ENCODE assay signal across 10 mouse cellular contexts in the genomic region with DNA sequence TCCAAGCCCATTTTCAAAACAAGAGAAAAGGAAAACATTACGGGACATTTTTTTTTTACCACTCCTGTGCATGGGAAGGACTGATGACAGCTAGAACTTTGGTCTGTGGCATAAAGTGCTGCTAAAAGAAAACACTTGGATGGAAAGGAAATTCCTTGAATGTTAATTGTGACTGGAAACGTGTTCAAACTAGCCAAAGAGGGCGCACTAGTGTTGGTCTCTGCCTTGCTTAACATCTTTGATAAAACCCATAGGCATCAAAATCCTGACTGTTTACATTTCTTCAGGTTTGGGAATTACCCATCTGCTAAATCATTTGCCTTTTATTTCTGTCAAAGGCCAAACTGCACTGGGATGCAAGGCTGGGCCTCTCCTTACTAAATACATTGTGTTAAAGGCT. TPM values are rescaled to one million over a fixed set of nuclear protein-coding genes. Genes with fewer than 3 reads are reported as not detected.
DNase-seq lines count a peak whose midpoint lies in the region; ATAC-seq and TF ChIP-seq lines count a peak whose summit lies in the region.
"Had no signal": no experiment of that assay in that cellular context is flagged by ENCODE, and none has a peak within 500 bp of the region (broad histone marks: within the 10 kb centered on the region; RNA-seq: fewer than 3 reads in every experiment).

No protein-coding gene starts in this region.

- peak overlapping the region; percentile 67 for H3K4me2 ChIP-seq in lung, embryonic 16.5 days (ENCODE audit: low read depth, low read length)
- peak overlapping the region; percentile 64 for H3K4me2 ChIP-seq in hindbrain, embryonic 16.5 days (ENCODE audit: low read length)
- peak overlapping the region; percentile 91 for H3K4me2 ChIP-seq in stomach, embryonic 14.5 days (replicated peaks; ENCODE audit: low read depth, low read length)

- ATAC-seq in lung, embryonic 16.5 days (ENCODE audit: low read depth), result no peak
- no peak for ATAC-seq in hindbrain, embryonic 16.5 days
- no peak for ATAC-seq in stomach, embryonic 14.5 days (ENCODE audit: insufficient number of reproducible peaks, insufficient read depth, low FRiP score, low read depth)
- ATAC-seq in erythroid progenitor cell, adult 5-6 weeks (replicated peaks; ENCODE audit: low FRiP score, poor library complexity, severe bottlenecking), result no peak

- H3K27me3 ChIP-seq in heart, embryonic 10.5 days (ENCODE audit: insufficient read depth, poor library complexity, severe bottlenecking), result peaks cover 55% of the 10 kb centered on the region
- peaks cover 26% of the 10 kb centered on the region for H3K27me3 ChIP-seq in lung, embryonic 16.5 days (ENCODE audit: control insufficient read depth, insufficient read depth, low read depth, low read length)
- H3K27me3 ChIP-seq in hindbrain, embryonic 16.5 days (replicated peaks; ENCODE audit: control insufficient read depth, insufficient read depth, low read length), result peaks cover 19% of the 10 kb centered on the region
- H3K27me3 ChIP-seq in stomach, embryonic 14.5 days (ENCODE audit: control insufficient read depth, insufficient read depth, low read length), result peaks cover 10% of the 10 kb centered on the region; the same call in 1 of the 2 replicates

- WGBS in heart, embryonic 10.5 days, result 29% methylated on average over 3 of the region's 3 CpGs
- 23% methylated on average over 3 of the region's 3 CpGs for WGBS in lung, embryonic 16.5 days
- 47% methylated on average over 3 of the region's 3 CpGs for WGBS in lung, adult 2 months
- WGBS in hindbrain, embryonic 16.5 days, result 32% methylated on average over 3 of the region's 3 CpGs
- 31% methylated on average over 3 of the region's 3 CpGs for WGBS in stomach, embryonic 14.5 days

- TF ChIP-seq POLR2A in lung, adult 2 months (IDR thresholded peaks at IDR 0.05; ENCODE audit: borderline replicate concordance, extremely low read depth, low read depth, low read length), result no peak

- intact Hi-C loops in heart, postnatal 25 days (cut with DNase I), result loop anchor here (5.0 kb wide), 2 partner anchors 66 to 106 kb away; no protein-coding TSS in a partner anchor
- intact Hi-C loops in left cerebral cortex, postnatal 10 days (cut with DNase I), result no loop called here

- H3K36me3 ChIP-seq in heart, embryonic 10.5 days, result no peaks in the 10 kb centered on the region
- no peaks in the 10 kb centered on the region for H3K36me3 ChIP-seq in lung, embryonic 16.5 days (ENCODE audit: control insufficient read depth, insufficient read depth, low read length)
- no peaks in the 10 kb centered on the region for H3K36me3 ChIP-seq in hindbrain, embryonic 16.5 days (ENCODE audit: control insufficient read depth, insufficient read depth, low read length)
- no peaks in the 10 kb centered on the region for H3K36me3 ChIP-seq in stomach, embryonic 14.5 days (ENCODE audit: control insufficient read depth, insufficient read depth, low read length)
- H3K36me3 ChIP-seq: midbrain, embryonic 12.5 days had no signal

- H3K27ac ChIP-seq in heart, embryonic 10.5 days, result no peak overlapping the region
- H3K27ac ChIP-seq in lung, embryonic 16.5 days (ENCODE audit: low read length), result no peak overlapping the region
- H3K27ac ChIP-seq in hindbrain, embryonic 16.5 days (ENCODE audit: low read depth, low read length), result no peak overlapping the region
- no peak overlapping the region for H3K27ac ChIP-seq in stomach, embryonic 14.5 days (ENCODE audit: low read length)
- H3K27ac ChIP-seq: midbrain, embryonic 12.5 days had no signal

- H3K9me3 ChIP-seq in heart, embryonic 10.5 days, result no peaks in the 10 kb centered on the region
- no peaks in the 10 kb centered on the region for H3K9me3 ChIP-seq in lung, embryonic 16.5 days (ENCODE audit: control insufficient read depth, low read length)
- H3K9me3 ChIP-seq in hindbrain, embryonic 16.5 days (ENCODE audit: control insufficient read depth, low read length), result no peaks in the 10 kb centered on the region
- H3K9me3 ChIP-seq in stomach, embryonic 14.5 days (ENCODE audit: control insufficient read depth, low read depth, low read length), result no peaks in the 10 kb centered on the region
- H3K9me3 ChIP-seq: midbrain, embryonic 12.5 days had no signal

- H3K4me3 ChIP-seq in heart, embryonic 10.5 days, result peak overlapping the region; percentile 66; the same call in 1 of the 2 replicates
- H3K4me3 ChIP-seq in lung, embryonic 16.5 days (ENCODE audit: low read length), result peak overlapping the region; percentile 65
- no peak overlapping the region for H3K4me3 ChIP-seq in lung, adult 2 months (replicated peaks; ENCODE audit: extremely low read depth, low read depth, low read length)
- peak overlapping the region; percentile 41 for H3K4me3 ChIP-seq in hindbrain, embryonic 16.5 days (ENCODE audit: low read length)
- peak overlapping the region; percentile 58 for H3K4me3 ChIP-seq in stomach, embryonic 14.5 days (ENCODE audit: low read depth, low read length)

- peaks cover 30% of the 10 kb centered on the region for H3K4me1 ChIP-seq in heart, embryonic 10.5 days
- H3K4me1 ChIP-seq in lung, embryonic 16.5 days (replicated peaks; ENCODE audit: control insufficient read depth, insufficient read depth, low read length), result peaks cover 13% of the 10 kb centered on the region
- H3K4me1 ChIP-seq in lung, adult 2 months (ENCODE audit: control insufficient read depth, insufficient read depth, low read length), result peaks cover 6% of the 10 kb centered on the region; the same call in 1 of the 2 replicates
- H3K4me1 ChIP-seq in hindbrain, embryonic 16.5 days (ENCODE audit: control insufficient read depth, insufficient read depth, low read depth, low read length), result peaks cover 17% of the 10 kb centered on the region; the same call in 1 of the 2 replicates
- H3K4me1 ChIP-seq in stomach, embryonic 14.5 days (ENCODE audit: control insufficient read depth, insufficient read depth, low read length), result no peaks in the 10 kb centered on the region; the same call in none of the 2 replicates

- peak overlapping the region; percentile 74 for H3K9ac ChIP-seq in lung, embryonic 16.5 days (ENCODE audit: low read length)
- no peak overlapping the region for H3K9ac ChIP-seq in hindbrain, embryonic 16.5 days (ENCODE audit: low read depth, low read length)
- H3K9ac ChIP-seq in stomach, embryonic 14.5 days (replicated peaks; ENCODE audit: low read depth, low read length), result no peak overlapping the region
- H3K9ac ChIP-seq: midbrain, embryonic 12.5 days had no signal

- no peak for TF ChIP-seq CTCF in lung, adult 2 months (IDR thresholded peaks at IDR 0.05; ENCODE audit: insufficient read depth, low read length)

- no peak for DNase-seq in heart, embryonic 10.5 days (ENCODE audit: low spot score)
- DNase-seq in heart, postnatal 25 days (ENCODE audit: low spot score), result no peak
- no peak for DNase-seq in lung, adult 2 months
- DNase-seq in left cerebral cortex, postnatal 10 days (ENCODE audit: extremely low spot score in 1 of 2, low spot score in 2 of 2), result no peak
- DNase-seq: thymus, postnatal 25 days had no signal

RNA-seq across cellular contexts. Expression of a gene that starts 2.2 kb away (rescaled TPM):
- 1.2 TPM in 2 replicates for polyA plus RNA-seq in heart, embryonic 10.5 days (2016; fragmentation: Nextera tagmentation; extraction: Ambion mirVana)
- total RNA-seq in heart, postnatal 25 days (2021), result 1 to 10 TPM; 1.8 to 2.0 TPM
- 14.3 and 14.9 TPM in 2 replicates for polyA plus RNA-seq in lung, embryonic 16.5 days (2015; fragmentation: Nextera tagmentation; extraction: Ambion mirVana)
- 1.7 and 2.2 TPM in 2 replicates for polyA plus RNA-seq in lung, adult 2 months (2012; rRNA removed)
- 3.7 and 3.9 TPM in 2 replicates for polyA plus RNA-seq in hindbrain, embryonic 16.5 days (2015; fragmentation: Nextera tagmentation; extraction: Ambion mirVana)
- 7.5 and 8.4 TPM in 2 replicates for polyA plus RNA-seq in stomach, embryonic 14.5 days (2014; fragmentation: Nextera tagmentation; extraction: Ambion mirVana)
- total RNA-seq in erythroid progenitor cell, adult 5-6 weeks (2015; ENCODE audit: low replicate concordance), result not detected in 2 replicates
- not detected in 2 replicates for total RNA-seq in erythroid progenitor cell, adult 5-6 weeks (2017; ENCODE audit: low replicate concordance)
- 1 to 10 TPM; 2.2 TPM for total RNA-seq in left cerebral cortex, postnatal 10 days (2021)
